Mouse (Mus musculus): ENCODE measurements at regions not wholly inside any gene's neighbourhood (a gene's known extent, or its start where the extent isn't known, plus 50 kb on each side); places are given as distances from the start of the nearest gene placed in this dataset.

- DNase-seq, result no peak
These were observed 101.8 kb downstream of the Vgll3 start for GRCm38 (mm10) chr16:65916831-65917230.

- no peak for DNase-seq
These were observed 110.9 kb downstream of the Vgll3 start for GRCm38 (mm10) chr16:65925986-65926385.

- DNase-seq, result no peak
These were observed 148.8 kb downstream of the Vgll3 start for GRCm38 (mm10) chr16:65963829-65964228.

GRCm38 (mm10) chr16:65964260-65964659 is 149.2 kb downstream of the Vgll3 start:
- no peak for DNase-seq

- DNase-seq, result no peak
These were observed 162.0 kb downstream of the Vgll3 start for GRCm38 (mm10) chr16:65977075-65977474.

GRCm38 (mm10) chr16:65987186-65987585 is 172.1 kb downstream of the Vgll3 start:
- no peak for DNase-seq

GRCm38 (mm10) chr16:65999343-65999742 is 184.3 kb downstream of the Vgll3 start:
- DNase-seq, result no peak

GRCm38 (mm10) chr16:66000728-66001273 is 185.7 kb downstream of the Vgll3 start:
- no peak for DNase-seq

- peak; percentile 18 for DNase-seq
These were observed 189.6 kb downstream of the Vgll3 start for GRCm38 (mm10) chr16:66004689-66005088.

GRCm38 (mm10) chr16:66005954-66006580 is 191.0 kb downstream of the Vgll3 start:
- peak; percentile 56 for DNase-seq

GRCm38 (mm10) chr16:66013608-66014007 is 198.6 kb downstream of the Vgll3 start:
- DNase-seq, result no peak

GRCm38 (mm10) chr16:66014861-66015602 is 200.0 kb downstream of the Vgll3 start:
- DNase-seq, result no peak

GRCm38 (mm10) chr16:66017040-66017439 is 202.0 kb downstream of the Vgll3 start:
- DNase-seq, result peak; percentile 20

GRCm38 (mm10) chr16:66023397-66023796 is 208.3 kb downstream of the Vgll3 start:
- no peak for DNase-seq

Measured in lung, postnatal 10 days (tissue).